Mouse (Mus musculus): ENCODE data around the gene Rft1. TPM values are rescaled to one million over a fixed set of nuclear protein-coding genes. Genes with fewer than 3 reads are reported as not detected.

The Rft1 gene
- polyA plus RNA-seq, 1 experiment from 2014 or later, result 8.0 TPM

DNA sequence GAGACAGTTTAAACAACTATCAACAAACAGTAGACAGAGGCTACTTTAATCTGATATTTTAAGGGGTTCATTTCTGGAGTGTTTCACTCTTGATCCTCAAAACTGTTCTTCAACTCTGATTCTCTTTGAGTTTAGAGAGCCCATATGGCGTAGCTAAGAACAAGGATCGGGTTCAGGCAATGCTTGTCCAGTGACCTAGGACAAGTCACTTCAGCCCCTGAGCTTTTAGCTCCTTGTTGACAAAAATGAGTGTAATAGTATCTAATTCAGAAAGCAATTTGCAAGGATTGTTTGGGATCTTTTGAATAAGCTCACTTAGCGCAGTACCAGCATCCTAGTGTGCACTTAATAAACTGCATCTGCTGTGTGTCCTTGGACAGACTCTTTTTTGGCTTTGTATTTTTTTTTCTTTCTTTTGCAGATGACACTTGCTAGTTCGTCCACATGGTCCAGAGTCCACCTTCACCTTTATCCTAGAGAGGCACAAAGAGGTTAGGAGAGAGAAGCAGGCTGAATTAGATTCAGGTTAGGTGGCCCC, 600 bp downstream of the Rft1 start:
- Histone ChIP-seq H3K36me3 (no peaks in the 10 kb centered on the region), H3K27ac (replicated peaks) (peak overlapping the region; percentile 85), H3K4me3 (peak overlapping the region; percentile 86), H3K27me3 (no peaks in the 10 kb centered on the region), H3K9ac (replicated peaks) (peak overlapping the region; percentile 99), H3K4me1 (peaks cover 13% of the 10 kb centered on the region), H3K4me2 (replicated peaks) (peak overlapping the region; percentile 58), H3K9me3 (no peaks in the 10 kb centered on the region)
- WGBS, result 48% methylated on average over 4 of the region's 4 CpGs
- peak; percentile 17; the same call in 1 of the 2 replicates for ATAC-seq (replicated peaks)

DNA sequence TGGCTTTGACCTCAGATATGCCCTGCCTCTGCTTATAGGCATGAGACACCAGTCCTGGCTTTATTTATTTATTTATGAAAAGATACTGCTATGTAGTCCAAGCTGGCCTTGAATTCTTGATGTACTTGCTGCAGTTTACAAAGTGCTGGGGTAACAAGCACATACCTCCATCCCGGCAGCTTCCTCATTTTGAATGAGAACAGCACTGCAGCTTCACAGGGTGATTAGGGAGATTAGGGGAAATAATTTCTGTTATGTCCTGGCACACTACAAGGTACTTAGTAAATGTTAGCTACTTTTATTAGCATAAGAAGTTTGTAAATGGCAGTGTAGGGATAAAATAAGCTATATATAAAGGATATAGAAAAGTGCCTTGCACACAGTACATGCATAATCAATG, 1.4 kb downstream of the Rft1 start:
- Histone ChIP-seq H3K27ac (replicated peaks) (no peak overlapping the region), H3K4me1 (peaks cover 13% of the 10 kb centered on the region), H3K4me3 (no peak overlapping the region), H3K27me3 (no peaks in the 10 kb centered on the region), H3K9me3 (no peaks in the 10 kb centered on the region), H3K9ac (replicated peaks) (no peak overlapping the region), H3K36me3 (no peaks in the 10 kb centered on the region), H3K4me2 (replicated peaks) (no peak overlapping the region)
- 86% methylated on average over 1 of the region's 1 CpGs for WGBS
- no peak for ATAC-seq (replicated peaks)

- H3K27me3 ChIP-seq, result no peaks in the 10 kb centered on the region
- peaks cover 32% of the 10 kb centered on the region for H3K36me3 ChIP-seq
- no peak overlapping the region for H3K9ac ChIP-seq (replicated peaks)
- H3K4me3 ChIP-seq, result no peak overlapping the region
- H3K4me2 ChIP-seq (replicated peaks), result no peak overlapping the region
- no peak overlapping the region for H3K27ac ChIP-seq (replicated peaks)
- no peaks in the 10 kb centered on the region for H3K4me1 ChIP-seq
- 79% methylated on average over 3 of the region's 3 CpGs for WGBS
- ATAC-seq (replicated peaks), result no peak
- no peaks in the 10 kb centered on the region for H3K9me3 ChIP-seq
Observed at GRCm38 (mm10) chr14:30666061-30666460, 11.9 kb downstream of the Rft1 start.

GRCm38 (mm10) chr14:30666604-30667003, 12.4 kb downstream of the Rft1 start:
- Histone ChIP-seq H3K27ac (replicated peaks) (no peak overlapping the region), H3K27me3 (no peaks in the 10 kb centered on the region), H3K4me3 (no peak overlapping the region), H3K4me2 (replicated peaks) (no peak overlapping the region), H3K9ac (replicated peaks) (no peak overlapping the region), H3K36me3 (peaks cover 29% of the 10 kb centered on the region), H3K9me3 (no peaks in the 10 kb centered on the region), H3K4me1 (no peaks in the 10 kb centered on the region)
- WGBS, result 92% methylated on average over 4 of the region's 4 CpGs
- no peak for ATAC-seq (replicated peaks)

GRCm38 (mm10) chr14:30670161-30670560, 16.0 kb downstream of the Rft1 start:
- H3K9me3 ChIP-seq, result no peaks in the 10 kb centered on the region
- WGBS, result 95% methylated on average over 6 of the region's 6 CpGs
- no peaks in the 10 kb centered on the region for H3K4me1 ChIP-seq
- H3K4me2 ChIP-seq (replicated peaks), result no peak overlapping the region
- H3K36me3 ChIP-seq, result peaks cover 21% of the 10 kb centered on the region; the same call in 1 of the 2 replicates
- H3K4me3 ChIP-seq, result no peak overlapping the region
- H3K9ac ChIP-seq (replicated peaks), result no peak overlapping the region
- H3K27me3 ChIP-seq, result no peaks in the 10 kb centered on the region
- H3K27ac ChIP-seq (replicated peaks), result no peak overlapping the region
- ATAC-seq (replicated peaks), result no peak

DNA sequence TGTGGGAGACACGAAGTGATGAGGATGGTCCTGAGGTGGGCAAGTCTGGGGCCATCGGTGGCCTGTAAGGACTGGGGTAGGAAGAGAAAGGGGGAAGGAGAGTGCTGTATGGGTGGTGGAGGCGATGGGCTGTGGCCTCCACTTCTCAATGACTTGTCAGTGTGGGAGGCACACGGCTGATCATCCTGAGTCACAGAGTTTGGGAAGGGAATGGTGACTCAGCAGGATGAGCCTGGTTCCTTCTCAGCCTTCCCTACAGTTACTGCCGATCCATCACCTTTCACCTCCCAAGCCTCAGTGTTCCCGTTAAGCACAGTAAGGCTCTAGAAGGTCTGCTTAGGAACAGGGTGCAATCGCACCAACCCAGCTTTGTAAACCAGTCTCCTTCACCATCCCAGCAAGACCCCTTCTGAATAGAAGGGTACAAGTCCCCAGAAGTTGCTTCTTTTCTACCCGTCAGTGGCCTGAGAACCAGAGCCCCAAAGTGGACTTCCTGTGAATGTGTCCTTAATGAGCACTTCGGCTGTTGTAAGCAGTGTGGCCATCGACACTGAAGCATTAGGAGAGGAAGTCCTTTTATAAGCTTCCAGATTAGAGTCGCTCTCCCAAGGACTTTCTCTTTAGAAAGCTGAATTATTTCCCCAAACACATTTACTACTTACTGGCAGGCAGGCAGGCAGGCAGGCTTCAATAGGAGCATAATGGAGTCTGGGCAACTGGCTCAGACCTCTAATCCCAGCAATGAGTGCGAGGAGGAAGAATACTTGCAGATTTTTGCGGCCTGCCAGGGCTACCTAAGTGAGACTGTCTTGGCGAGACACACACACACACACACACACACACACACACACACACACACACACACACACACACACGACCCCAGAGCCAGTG, 17.2 kb downstream of the Rft1 start:
- no peak overlapping the region for H3K9ac ChIP-seq (replicated peaks)
- no peaks in the 10 kb centered on the region for H3K27me3 ChIP-seq
- no peak overlapping the region for H3K4me3 ChIP-seq
- peaks cover 20% of the 10 kb centered on the region for H3K36me3 ChIP-seq
- 73% methylated on average over 15 of the region's 15 CpGs for WGBS
- no peaks in the 10 kb centered on the region for H3K4me1 ChIP-seq
- no peak overlapping the region; the same call in 1 of the 2 replicates for H3K27ac ChIP-seq (replicated peaks)
- H3K9me3 ChIP-seq, result no peaks in the 10 kb centered on the region
- no peak overlapping the region for H3K4me2 ChIP-seq (replicated peaks)
- peak; percentile 23; the same call in 1 of the 2 replicates for ATAC-seq (replicated peaks)

GRCm38 (mm10) chr14:30671986-30672312, 17.8 kb downstream of the Rft1 start:
- H3K9me3 ChIP-seq, result no peaks in the 10 kb centered on the region
- no peaks in the 10 kb centered on the region for H3K4me1 ChIP-seq
- H3K27me3 ChIP-seq, result no peaks in the 10 kb centered on the region
- no peak overlapping the region for H3K4me3 ChIP-seq
- no peak overlapping the region for H3K4me2 ChIP-seq (replicated peaks)
- WGBS, result 13% methylated on average over 3 of the region's 3 CpGs
- H3K36me3 ChIP-seq, result peaks cover 20% of the 10 kb centered on the region
- no peak overlapping the region; the same call in 1 of the 2 replicates for H3K27ac ChIP-seq (replicated peaks)
- ATAC-seq (replicated peaks), result peak; percentile 91
- no peak overlapping the region for H3K9ac ChIP-seq (replicated peaks)

DNA sequence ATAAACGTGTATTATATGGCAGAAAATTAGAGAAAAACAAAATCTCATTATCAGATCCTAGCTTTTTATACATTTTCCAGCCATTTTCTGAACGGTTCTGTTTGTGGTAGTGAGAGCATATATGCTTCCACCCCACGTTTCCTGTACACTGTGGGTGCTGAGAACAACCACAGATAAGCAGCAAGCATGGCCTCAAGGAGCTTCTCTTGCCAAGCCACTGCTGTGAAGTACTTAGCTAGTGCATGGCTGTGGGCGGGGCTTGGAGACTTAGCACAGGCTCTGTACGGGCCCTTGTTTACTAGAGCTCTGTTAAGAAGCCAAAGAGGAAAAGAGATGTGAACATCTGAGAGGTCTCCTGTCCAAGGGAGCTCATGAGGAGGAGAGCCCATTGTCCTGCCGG, 20.8 kb downstream of the Rft1 start:
- no peak for ATAC-seq (replicated peaks)

DNA sequence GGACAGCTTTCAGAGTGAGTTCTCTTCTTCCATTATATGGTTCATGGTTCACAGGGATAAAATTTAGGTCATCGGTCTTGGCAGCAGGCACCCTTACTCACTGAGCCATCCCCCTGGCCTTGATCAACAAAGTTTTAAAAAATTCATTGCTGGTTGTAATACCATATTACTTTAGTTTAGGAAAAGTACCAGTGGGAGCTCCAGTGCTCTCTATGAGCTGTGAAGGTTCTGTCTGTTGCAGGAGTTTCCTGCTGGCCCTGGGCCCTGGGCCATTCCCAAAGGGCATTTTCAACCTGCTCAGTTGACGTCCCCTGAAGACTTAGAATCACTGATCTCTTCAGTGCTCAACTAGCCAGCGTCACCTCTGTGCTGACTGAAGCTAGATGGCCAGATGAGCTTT, 28.0 kb downstream of the Rft1 start:
- no peaks in the 10 kb centered on the region for H3K27me3 ChIP-seq
- no peak for ATAC-seq (replicated peaks)
- H3K9ac ChIP-seq (replicated peaks), result no peak overlapping the region
- no peak overlapping the region for H3K27ac ChIP-seq (replicated peaks)
- H3K4me1 ChIP-seq, result no peaks in the 10 kb centered on the region
- no peak overlapping the region for H3K4me3 ChIP-seq
- H3K9me3 ChIP-seq, result no peaks in the 10 kb centered on the region
- peaks cover 47% of the 10 kb centered on the region for H3K36me3 ChIP-seq
- no peak overlapping the region for H3K4me2 ChIP-seq (replicated peaks)
- WGBS, result 95% methylated on average over 3 of the region's 3 CpGs

More for the DNA sequence above, 20.8 kb downstream of the Rft1 start:
- no peak overlapping the region for H3K4me3 ChIP-seq
- WGBS, result 65% methylated on average over 6 of the region's 6 CpGs
- H3K4me2 ChIP-seq (replicated peaks), result no peak overlapping the region
- no peaks in the 10 kb centered on the region for H3K27me3 ChIP-seq
- H3K9me3 ChIP-seq, result no peaks in the 10 kb centered on the region
- no peak overlapping the region for H3K27ac ChIP-seq (replicated peaks)
- H3K4me1 ChIP-seq, result no peaks in the 10 kb centered on the region
- H3K9ac ChIP-seq (replicated peaks), result no peak overlapping the region
- peaks cover 25% of the 10 kb centered on the region for H3K36me3 ChIP-seq

GRCm38 (mm10) chr14:30690685-30691084, 36.5 kb downstream of the Rft1 start:
- Histone ChIP-seq H3K27me3 (no peaks in the 10 kb centered on the region), H3K9ac (replicated peaks) (no peak overlapping the region), H3K27ac (replicated peaks) (no peak overlapping the region), H3K4me1 (peaks cover 4% of the 10 kb centered on the region; the same call in 1 of the 2 replicates), H3K4me3 (no peak overlapping the region), H3K36me3 (peaks cover 14% of the 10 kb centered on the region), H3K4me2 (replicated peaks) (no peak overlapping the region), H3K9me3 (no peaks in the 10 kb centered on the region)
- no peak for ATAC-seq (replicated peaks)
- whole genome bisulfite sequencing, result 92% methylated on average over 3 of the region's 3 CpGs

DNA sequence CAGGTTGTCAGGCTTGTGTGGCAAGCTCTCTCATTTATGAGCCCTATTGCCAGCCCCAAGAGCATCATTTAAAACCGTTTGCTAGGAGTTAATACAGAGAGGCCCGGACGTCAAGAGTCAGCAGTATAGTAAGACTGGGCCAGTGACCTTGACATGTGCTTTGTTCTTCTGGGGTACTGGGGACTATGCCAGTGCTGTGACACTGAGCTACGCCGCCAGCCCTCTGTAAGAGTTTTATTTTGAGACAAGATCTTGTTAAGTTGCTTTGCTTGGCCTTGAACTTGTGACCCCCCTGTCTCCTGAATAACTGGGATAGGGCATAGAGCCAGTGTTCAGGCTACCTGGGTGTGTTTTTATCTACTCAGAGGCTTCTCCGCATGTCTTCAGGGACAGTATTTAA, 38.3 kb downstream of the Rft1 start:
- WGBS, result 91% methylated on average over 6 of the region's 6 CpGs
- Histone ChIP-seq H3K4me2 (replicated peaks) (no peak overlapping the region), H3K27me3 (no peaks in the 10 kb centered on the region), H3K27ac (replicated peaks) (no peak overlapping the region), H3K36me3 (peaks cover 10% of the 10 kb centered on the region), H3K9me3 (no peaks in the 10 kb centered on the region), H3K4me3 (no peak overlapping the region), H3K9ac (replicated peaks) (no peak overlapping the region), H3K4me1 (peaks cover 5% of the 10 kb centered on the region; the same call in 1 of the 2 replicates)
- no peak for ATAC-seq (replicated peaks)

DNA sequence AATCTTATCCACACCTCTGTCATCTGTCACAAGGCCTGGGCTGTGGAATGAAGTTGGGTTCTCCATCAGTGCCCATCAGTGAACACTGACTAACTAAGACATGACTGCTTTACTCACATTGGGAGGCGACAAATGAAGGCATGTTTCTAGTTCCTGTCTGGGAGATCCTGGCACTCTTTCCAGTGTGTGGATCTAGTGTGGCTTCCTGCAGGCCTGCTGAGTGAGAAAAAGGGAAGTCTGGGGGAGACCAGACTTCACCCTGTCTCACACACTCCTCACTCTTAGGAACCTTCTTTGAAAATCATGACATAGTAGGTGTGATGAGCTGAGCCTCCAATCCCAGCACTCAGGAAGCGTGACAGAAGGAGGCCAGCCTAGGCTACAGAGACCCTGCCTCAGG, 40.6 kb downstream of the Rft1 start:
- no peaks in the 10 kb centered on the region for H3K27me3 ChIP-seq
- no peak for ATAC-seq (replicated peaks)
- H3K9ac ChIP-seq (replicated peaks), result no peak overlapping the region
- H3K4me3 ChIP-seq, result no peak overlapping the region
- WGBS, result 88% methylated on average over 2 of the region's 2 CpGs
- peaks cover 5% of the 10 kb centered on the region; the same call in 1 of the 2 replicates for H3K4me1 ChIP-seq
- H3K36me3 ChIP-seq, result peaks cover 7% of the 10 kb centered on the region
- H3K27ac ChIP-seq (replicated peaks), result no peak overlapping the region
- H3K4me2 ChIP-seq (replicated peaks), result no peak overlapping the region
- no peaks in the 10 kb centered on the region for H3K9me3 ChIP-seq

Measured in forebrain, embryonic 15.5 days (tissue).